Comparison of ENCODE assay signal across 31 mouse cellular contexts in the genomic region with DNA sequence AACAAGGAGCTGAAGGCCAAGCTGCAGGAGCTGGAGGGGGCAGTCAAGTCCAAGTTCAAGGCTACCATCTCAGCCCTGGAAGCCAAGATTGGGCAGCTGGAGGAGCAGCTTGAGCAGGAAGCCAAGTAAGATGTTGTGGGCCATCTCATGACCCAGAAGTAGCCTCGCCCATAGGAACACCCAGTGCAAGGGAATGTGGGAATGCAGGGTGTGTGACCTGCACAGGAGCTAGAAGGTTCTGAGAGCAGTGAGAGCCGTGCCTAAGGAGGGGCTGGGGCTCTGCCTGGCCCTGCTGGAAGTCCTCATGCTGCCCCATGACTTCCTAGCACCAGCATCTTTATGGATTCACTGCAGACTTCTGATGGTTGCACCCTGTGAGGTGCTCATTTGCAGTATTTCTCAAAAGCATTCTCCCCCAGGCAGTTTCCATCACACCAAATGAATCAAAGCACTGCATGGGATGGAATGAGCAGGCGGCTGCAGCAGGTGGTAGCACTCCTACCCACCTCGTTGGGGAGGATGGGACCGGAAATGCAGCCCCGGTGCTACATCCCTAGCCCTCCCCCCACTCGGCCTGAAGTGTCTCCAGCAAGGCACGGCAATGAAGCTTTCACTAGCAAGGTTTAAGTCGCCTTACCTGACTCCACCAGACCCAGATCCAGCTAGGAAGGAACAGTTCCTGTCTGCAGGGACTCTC. TPM values are rescaled to one million over a fixed set of nuclear protein-coding genes. Genes with fewer than 3 reads are reported as not detected.
A peak's percentile ranks its signal among the peaks of the same experiment; 100 is the strongest.
DNase-seq lines count a peak whose midpoint lies in the region; TF ChIP-seq lines count a peak whose summit lies in the region.
"Had no signal": no experiment of that assay in that cellular context is flagged by ENCODE, and none has a peak within 500 bp of the region (broad histone marks: within the 10 kb centered on the region; RNA-seq: fewer than 3 reads in every experiment).

No protein-coding gene starts in this region.

- no peaks in the 10 kb centered on the region for H3K27me3 ChIP-seq in cerebellum, adult 2 months (ENCODE audit: control insufficient read depth, insufficient read depth, low read length)
- H3K27me3 ChIP-seq: forebrain, embryonic 13.5 days; heart, embryonic 12.5 days; hindbrain, embryonic 15.5 days; megakaryocyte, embryonic 14.5 days; midbrain, embryonic 12.5 days; neural tube, embryonic 12.5 days; Patski; stomach, embryonic 15.5 days had no signal

- no peaks in the 10 kb centered on the region for H3K4me1 ChIP-seq in cerebellum, adult 2 months (ENCODE audit: control insufficient read depth, insufficient read depth, low read length)
- H3K4me1 ChIP-seq: forebrain, embryonic 13.5 days; heart, embryonic 12.5 days; hindbrain, embryonic 15.5 days; megakaryocyte, embryonic 14.5 days; midbrain, embryonic 12.5 days; neural tube, embryonic 12.5 days; stomach, embryonic 15.5 days had no signal

- H3K27ac ChIP-seq in cerebellum, adult 2 months (ENCODE audit: insufficient read depth, low read length), result peak overlapping the region; percentile 12; the same call in 1 of the 2 replicates
- H3K27ac ChIP-seq: forebrain, embryonic 13.5 days; hindbrain, embryonic 15.5 days; liver, embryonic 14.5 days; midbrain, embryonic 12.5 days; neural tube, embryonic 12.5 days; stomach, embryonic 15.5 days had no signal

- DNase-seq in cerebellum, adult 2 months, result no peak
- DNase-seq in cerebellum, adult 9-10 months, result no peak
- DNase-seq in lung, postnatal 10 days, result peak; percentile 28
- DNase-seq in lung, postnatal 25 days (ENCODE audit: low spot score), result no peak
- DNase-seq in ES-CJ7 (ENCODE audit: low read depth, low spot score), result peak; percentile 38
- peak; percentile 50 for DNase-seq in brain, adult 2 months (ENCODE audit: low read depth, low spot score)
- no peak for DNase-seq in frontal cortex, postnatal 14 days (ENCODE audit: low spot score in 2 of 2)
- DNase-seq: adrenal gland, postnatal 10 days; cerebellum, adult 8-10 months; cerebellum, postnatal 36 days; gastrocnemius, postnatal 36 days; heart, adult 18-20 months; heart, postnatal 10 days; kidney, adult 11 months; kidney, postnatal 25 days; layer of hippocampus, adult 9-11 months; liver; lung, adult 2 months; lung, postnatal 4 days; right cerebral cortex, postnatal 25 days; thymus, postnatal 14 days had no signal

- TF ChIP-seq CTCF in cerebellum, adult 2 months (IDR thresholded peaks at IDR 0.05; ENCODE audit: borderline replicate concordance, insufficient read depth, low read depth, low read length), result no peak

- 84% methylated on average over 9 of the region's 9 CpGs for WGBS in cerebellum, adult 2 months

- H3K4me3 ChIP-seq in cerebellum, adult 2 months (replicated peaks; ENCODE audit: insufficient read depth, low read depth, low read length), result no peak overlapping the region
- H3K4me3 ChIP-seq: forebrain, embryonic 13.5 days; heart, embryonic 12.5 days; hindbrain, embryonic 15.5 days; megakaryocyte, embryonic 14.5 days; midbrain, embryonic 12.5 days; myocyte; neural tube, embryonic 12.5 days; stomach, embryonic 15.5 days had no signal

- no peak for TF ChIP-seq POLR2A in cerebellum, adult 2 months (IDR thresholded peaks at IDR 0.05; ENCODE audit: borderline replicate concordance, insufficient read depth, low read length)

RNA-seq across cellular contexts. Expression of gene Ndel1, which starts 59.6 kb away (rescaled TPM):
- 91.1 and 103 TPM in 2 replicates for polyA plus RNA-seq in cerebellum, adult 2 months (2012; rRNA removed)

Comparison
In these comparisons a context has a peak if more than half of its experiments do, and no peak if none do; other contexts are left out.
1. DNase-seq: peak in lung, postnatal 10 days (single experiment), ES-CJ7 (single experiment) and brain, adult 2 months (single experiment); none in cerebellum, adult 2 months (0 of 2), cerebellum, adult 9-10 months (single experiment), lung, postnatal 25 days (single experiment) and frontal cortex, postnatal 14 days (0 of 2).